Mouse (Mus musculus): Measurements from ENCODE around the gene Kmo.
A peak's percentile ranks its signal among the peaks of the same experiment; 100 is the strongest.

DNA sequence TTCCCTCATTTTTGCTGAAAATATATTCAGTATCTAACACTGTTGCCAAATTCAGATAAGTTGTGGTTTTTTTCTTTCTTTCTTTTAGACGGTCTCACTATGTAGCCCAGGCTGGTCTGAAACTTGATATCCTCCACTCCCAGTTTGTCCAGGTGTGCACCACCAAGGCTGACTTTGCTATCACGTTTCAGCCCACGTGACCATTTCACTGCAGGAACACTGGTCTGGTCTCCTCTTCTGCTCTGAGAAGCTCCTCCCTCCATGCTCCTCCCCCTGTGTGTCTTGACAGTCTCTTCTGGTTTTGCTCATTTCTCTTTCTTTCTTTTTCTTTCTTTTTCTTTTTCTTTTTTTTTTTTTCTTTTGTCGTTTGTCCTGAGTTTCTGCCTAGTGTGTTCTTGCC is 79.6 kb downstream of the Kmo start:
- TF ChIP-seq CTCF (IDR thresholded peaks at IDR 0.05; ENCODE audit: control insufficient read depth, insufficient read depth, insufficient read length) (no peak), USF1 (IDR thresholded peaks at IDR 0.05; ENCODE audit: low read depth) (peak; percentile 34)
